Mouse (Mus musculus) midbrain, embryonic 12.5 days (tissue): ENCODE results near the gene Olfr986. TPM values are rescaled to one million over a fixed set of nuclear protein-coding genes. Genes with fewer than 3 reads are reported as not detected.
"Not testable (repeated sequence)": the region's sequence is repeated elsewhere in the genome, so short reads cannot be mapped to it uniquely, and the experiment has no call there.

ENCODE experiments used
- ATAC-seq: fragments of 200-750 bp; cut with Nextera tagmentation; 2 replicates; pipeline ENCODE4 v1.8.0; 2017; ENCODE audit warnings: low read depth, moderate TSS enrichment, moderate library complexity; ENCODE audit not compliant: low FRiP score
- H3K27ac ChIP-seq: fragments of 300-500 bp; sonication (generic); replicated peaks from 2 replicates; pipeline ENCODE4 v1.5.1; 2016; ENCODE audit warnings: mild to moderate bottlenecking
- H3K27me3 ChIP-seq: fragments of 300-500 bp; sonication (generic); 2 replicates; pipeline ENCODE4 v1.6.1; 2016; ENCODE audit warnings: mild to moderate bottlenecking
- H3K36me3 ChIP-seq: fragments of 300-500 bp; sonication (generic); 2 replicates; pipeline ENCODE4 v1.6.1; 2016
- H3K4me1 ChIP-seq: fragments of 300-500 bp; sonication (generic); 2 replicates; pipeline ENCODE4 v1.6.1; 2016
- H3K4me2 ChIP-seq: fragments of 300-500 bp; sonication (generic); replicated peaks from 2 replicates; pipeline ENCODE4 v1.6.1; 2016; ENCODE audit warnings: mild to moderate bottlenecking, moderate library complexity
- H3K4me3 ChIP-seq: fragments of 300-500 bp; sonication (generic); 2 replicates; pipeline ENCODE4 v1.5.1; 2016; ENCODE audit warnings: mild to moderate bottlenecking
- H3K9ac ChIP-seq: fragments of 300-500 bp; sonication (generic); replicated peaks from 2 replicates; pipeline ENCODE4 v1.6.1; 2016; ENCODE audit warnings: mild to moderate bottlenecking, moderate library complexity
- H3K9me3 ChIP-seq: fragments of 300-500 bp; sonication (generic); 2 replicates; pipeline ENCODE4 v1.6.1; 2016; ENCODE audit warnings: mild to moderate bottlenecking
- WGBS: fragments of 180-500 bp; shearing (Covaris S2); methylation state at CpG from one replicate; pipeline ENCODE4 v1.1.7; 2016; 5-methylcytosine and 5-hydroxymethylcytosine counted together
- polyA plus RNA-seq: library from polyadenylated mRNA; unstranded; fragments of >200 nt; fragmentation: Nextera tagmentation; extraction: Ambion mirVana; gene quantifications from 2 replicates; pipeline ENCODE4 v1.2.1, GENCODE M21; 2016

Gene Olfr986
- polyA plus RNA-seq, result not detected in 2 replicates

DNA sequence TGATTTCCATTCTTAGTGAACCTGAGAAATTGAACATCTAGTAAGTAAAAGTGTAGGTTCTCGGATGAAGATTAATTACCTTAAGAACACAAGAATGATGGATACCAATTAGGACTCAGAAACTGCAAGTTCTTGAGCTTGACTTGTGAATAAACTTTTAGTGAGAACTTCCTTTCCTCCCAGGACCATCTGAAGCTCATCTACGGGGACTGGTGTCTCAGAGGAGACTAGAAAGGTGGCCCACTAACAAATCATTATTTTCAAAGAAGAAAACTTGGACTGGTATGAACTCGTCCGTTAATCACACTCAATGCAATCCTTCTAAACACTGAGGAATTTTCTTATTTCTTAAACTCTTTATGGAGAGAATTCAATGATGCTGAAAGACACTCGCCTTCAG lies at the start of gene Olfr986:
TSS of gene Olfr986 (plus strand) at position 301 of the 400 bp plus-strand sequence.
- Histone ChIP-seq H3K4me1 (no peaks in the 10 kb centered on the region), H3K36me3 (no peaks in the 10 kb centered on the region), H3K9ac (no peak within 1 kb of the TSS), H3K27ac (no peak within 1 kb of the TSS), H3K4me2 (no peak within 1 kb of the TSS), H3K4me3 (no peak within 1 kb of the TSS), H3K9me3 (no peaks in the 10 kb centered on the region), H3K27me3 (no peaks in the 10 kb centered on the region)
- WGBS, result 91% methylated on average over 5 of the region's 5 CpGs
- no peak for ATAC-seq

DNA sequence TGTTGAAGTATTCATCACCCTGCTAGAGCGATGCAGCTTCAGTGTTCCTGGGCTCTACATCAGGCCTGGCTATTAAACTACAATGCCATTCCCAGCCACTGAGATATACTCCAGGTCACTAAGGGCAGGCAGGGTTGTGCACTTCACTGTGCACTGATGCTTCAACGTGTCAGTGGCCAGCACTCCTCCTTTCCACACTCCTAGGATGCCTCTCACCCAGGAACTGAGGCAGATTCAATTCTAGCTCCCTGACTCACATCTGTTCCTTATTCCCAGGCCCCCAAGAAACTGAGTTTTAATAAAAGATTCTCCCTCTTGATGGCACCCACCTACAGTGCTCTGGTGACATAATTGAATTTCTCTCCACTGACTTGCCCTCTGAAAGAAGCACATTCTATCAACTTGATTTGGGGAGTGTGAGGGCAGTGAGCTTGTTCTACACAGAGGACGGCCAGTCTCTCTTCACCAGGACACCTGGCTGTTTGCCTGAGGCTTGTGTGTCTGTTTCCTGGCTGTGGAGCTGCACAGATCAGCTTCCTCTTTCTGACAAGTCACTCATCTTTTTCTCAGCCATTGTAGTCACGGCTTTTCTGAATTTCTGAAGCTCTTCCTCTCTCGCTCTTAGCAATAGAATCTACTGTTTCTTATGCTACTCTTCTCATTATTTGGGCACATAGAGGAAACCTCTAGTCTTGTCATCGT lies 43.6 kb upstream of the Olfr986 start:
- 79% methylated on average over 6 of the region's 6 CpGs for WGBS
- H3K36me3 ChIP-seq, result no peaks in the 10 kb centered on the region
- H3K4me3 ChIP-seq, result no peak overlapping the region
- no peak overlapping the region for H3K9ac ChIP-seq
- ATAC-seq, result no peak
- H3K4me1 ChIP-seq, result no peaks in the 10 kb centered on the region
- no peaks in the 10 kb centered on the region for H3K9me3 ChIP-seq
- H3K27ac ChIP-seq, result no peak overlapping the region
- H3K27me3 ChIP-seq, result no peaks in the 10 kb centered on the region
- H3K4me2 ChIP-seq, result no peak overlapping the region

DNA sequence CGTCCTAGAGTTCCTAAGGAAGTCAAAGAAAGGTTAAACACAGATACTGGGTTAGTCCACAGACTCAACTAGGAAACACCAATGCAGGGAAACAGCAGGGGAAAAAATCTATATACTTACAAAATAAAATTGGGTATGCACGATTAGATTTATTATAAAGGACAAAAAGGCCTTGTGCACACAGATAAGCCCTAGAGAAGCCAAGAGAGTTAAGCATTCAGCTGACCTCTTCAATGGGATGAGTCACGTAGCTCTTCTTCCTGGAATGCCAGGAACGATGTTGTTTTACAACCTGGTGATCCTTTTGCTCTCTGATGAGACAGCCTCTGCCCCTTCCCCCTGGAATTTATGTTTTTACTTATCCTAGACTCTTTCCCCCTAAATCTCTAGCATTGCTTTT lies 41.2 kb upstream of the Olfr986 start:
- H3K4me1 ChIP-seq, result no peaks in the 10 kb centered on the region
- H3K4me3 ChIP-seq, result no peak overlapping the region
- H3K36me3 ChIP-seq, result no peaks in the 10 kb centered on the region
- no peaks in the 10 kb centered on the region for H3K9me3 ChIP-seq
- no peak overlapping the region for H3K4me2 ChIP-seq
- H3K27ac ChIP-seq, result no peak overlapping the region
- 74% methylated on average over 4 of the region's 4 CpGs for WGBS
- no peak for ATAC-seq
- H3K27me3 ChIP-seq, result no peaks in the 10 kb centered on the region
- H3K9ac ChIP-seq, result no peak overlapping the region

DNA sequence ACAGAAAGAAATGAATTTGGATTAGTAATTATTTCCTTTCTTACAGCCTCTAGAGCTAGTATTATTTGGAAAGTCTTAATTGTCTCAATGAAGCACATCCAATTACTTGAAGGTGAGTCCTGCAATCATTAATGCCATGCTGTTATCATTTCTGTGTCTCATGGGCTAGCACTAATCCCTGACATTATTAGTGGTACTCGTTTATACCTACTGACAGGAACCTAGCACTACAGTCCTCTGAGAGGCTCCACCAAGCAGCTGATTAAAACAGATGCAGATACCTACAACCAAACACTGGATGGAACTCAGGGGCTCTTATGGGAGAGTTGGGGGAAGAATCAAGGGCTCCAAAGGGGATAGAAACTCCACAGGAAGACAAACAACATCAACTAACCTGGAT lies 39.2 kb upstream of the Olfr986 start:
- WGBS, result 46% methylated on average over 1 of the region's 1 CpGs
- no peak for ATAC-seq
- Histone ChIP-seq H3K36me3 (no peaks in the 10 kb centered on the region), H3K4me1 (no peaks in the 10 kb centered on the region), H3K9me3 (no peaks in the 10 kb centered on the region), H3K4me3 (no peak overlapping the region), H3K27me3 (no peaks in the 10 kb centered on the region), H3K9ac (no peak overlapping the region), H3K27ac (no peak overlapping the region), H3K4me2 (no peak overlapping the region)

DNA sequence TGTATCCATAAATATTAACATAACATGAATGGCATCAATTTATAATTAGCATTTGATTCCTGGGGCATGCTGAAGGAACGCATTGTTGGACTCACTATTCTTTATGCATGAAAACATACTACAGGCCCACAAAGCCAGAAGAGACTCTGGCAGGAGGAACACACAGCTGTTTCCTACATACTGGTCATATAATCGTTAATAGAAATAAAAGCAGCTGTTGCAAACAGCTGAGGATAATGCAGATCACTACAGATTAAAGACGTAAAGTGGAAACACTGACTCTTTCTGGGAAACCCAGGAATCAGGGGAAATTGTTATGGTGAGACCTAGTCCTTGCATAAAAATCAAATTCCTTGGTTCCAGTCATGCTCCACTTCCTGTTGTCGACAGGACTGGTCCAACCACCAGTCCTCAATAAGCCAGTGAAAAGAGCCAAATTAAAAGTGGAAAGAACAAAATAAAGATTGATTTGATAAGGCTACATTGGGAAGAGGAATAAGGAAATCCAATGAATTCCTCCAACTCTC lies 25.5 kb upstream of the Olfr986 start:
- no peak for ATAC-seq
- 77% methylated on average over 4 of the region's 4 CpGs for WGBS
- no peaks in the 10 kb centered on the region for H3K4me1 ChIP-seq
- no peaks in the 10 kb centered on the region for H3K27me3 ChIP-seq
- H3K9me3 ChIP-seq, result no peaks in the 10 kb centered on the region
- no peak overlapping the region for H3K4me3 ChIP-seq
- no peak overlapping the region for H3K27ac ChIP-seq
- H3K36me3 ChIP-seq, result no peaks in the 10 kb centered on the region
- H3K4me2 ChIP-seq, result no peak overlapping the region
- H3K9ac ChIP-seq, result no peak overlapping the region

DNA sequence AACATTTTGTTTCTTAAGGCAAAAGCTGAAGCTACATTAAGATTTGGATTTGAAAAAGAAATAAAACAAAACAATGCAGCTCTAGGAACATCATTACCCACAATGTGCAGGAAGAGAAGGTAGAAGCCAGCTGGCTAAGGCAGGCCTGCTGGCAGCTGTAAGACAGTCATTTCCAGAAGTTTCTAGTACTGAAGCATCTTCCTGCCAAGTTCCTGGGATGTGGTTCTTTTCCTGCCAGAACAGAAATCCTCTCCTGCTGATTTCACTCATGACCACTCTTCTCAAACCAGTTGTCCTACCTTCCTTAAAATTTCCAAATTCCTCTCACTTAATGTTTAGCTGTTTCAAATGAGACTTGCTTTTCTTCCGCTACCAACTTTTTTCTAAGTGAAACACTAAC lies 14.3 kb upstream of the Olfr986 start:
- no peak overlapping the region for H3K4me3 ChIP-seq
- no peaks in the 10 kb centered on the region for H3K4me1 ChIP-seq
- H3K27ac ChIP-seq, result no peak overlapping the region
- ATAC-seq, result no peak
- WGBS, result 89% methylated on average over 1 of the region's 1 CpGs
- no peak overlapping the region for H3K9ac ChIP-seq
- no peaks in the 10 kb centered on the region for H3K36me3 ChIP-seq
- H3K9me3 ChIP-seq, result no peaks in the 10 kb centered on the region
- H3K27me3 ChIP-seq, result no peaks in the 10 kb centered on the region
- no peak overlapping the region for H3K4me2 ChIP-seq

DNA sequence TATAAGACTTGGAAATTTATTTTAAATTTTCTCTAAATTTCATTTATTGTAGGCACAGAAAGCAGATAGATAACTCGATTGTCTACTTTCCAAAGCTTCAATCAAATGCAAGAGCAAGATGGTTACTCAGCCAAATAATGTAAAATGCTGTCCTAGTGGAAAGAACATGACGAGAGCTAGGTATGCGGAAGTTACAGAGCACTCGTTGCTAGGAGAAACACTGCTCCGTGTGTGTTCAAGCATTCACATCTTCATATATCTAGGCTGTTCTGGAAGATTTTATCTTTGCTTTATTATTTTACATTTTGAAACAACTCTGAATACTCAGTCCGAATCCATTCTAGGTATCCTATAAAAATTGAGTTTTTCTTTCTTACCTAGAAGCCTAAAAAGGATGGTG lies 3.7 kb upstream of the Olfr986 start:
- Histone ChIP-seq H3K27me3 (no peaks in the 10 kb centered on the region), H3K9me3 (no peaks in the 10 kb centered on the region), H3K4me1 (no peaks in the 10 kb centered on the region), H3K9ac (no peak overlapping the region), H3K4me3 (no peak overlapping the region), H3K4me2 (no peak overlapping the region), H3K27ac (no peak overlapping the region), H3K36me3 (no peaks in the 10 kb centered on the region)
- 84% methylated on average over 6 of the region's 6 CpGs for WGBS
- ATAC-seq, result no peak

DNA sequence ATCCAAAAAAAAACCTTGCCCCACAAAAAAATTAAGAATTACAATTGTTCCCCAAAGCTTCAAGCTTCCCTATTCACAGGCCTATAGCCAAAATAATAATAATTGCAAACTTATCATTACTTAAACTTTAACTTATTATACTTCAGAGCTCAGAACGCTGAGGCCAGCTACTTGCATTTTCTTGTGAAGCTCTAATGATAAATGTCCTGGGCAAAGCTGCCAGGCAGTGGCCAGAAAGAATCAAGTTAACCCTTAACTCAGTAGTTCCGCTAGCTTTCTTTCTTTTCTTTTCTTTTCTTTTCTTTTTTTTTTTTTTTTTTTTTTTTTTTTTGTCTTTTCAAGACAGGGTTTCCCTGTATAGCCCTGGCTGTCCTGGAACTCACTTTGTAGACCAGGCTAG lies 4.4 kb downstream of the Olfr986 start:
- H3K9ac ChIP-seq, result not testable (repeated sequence)

DNA sequence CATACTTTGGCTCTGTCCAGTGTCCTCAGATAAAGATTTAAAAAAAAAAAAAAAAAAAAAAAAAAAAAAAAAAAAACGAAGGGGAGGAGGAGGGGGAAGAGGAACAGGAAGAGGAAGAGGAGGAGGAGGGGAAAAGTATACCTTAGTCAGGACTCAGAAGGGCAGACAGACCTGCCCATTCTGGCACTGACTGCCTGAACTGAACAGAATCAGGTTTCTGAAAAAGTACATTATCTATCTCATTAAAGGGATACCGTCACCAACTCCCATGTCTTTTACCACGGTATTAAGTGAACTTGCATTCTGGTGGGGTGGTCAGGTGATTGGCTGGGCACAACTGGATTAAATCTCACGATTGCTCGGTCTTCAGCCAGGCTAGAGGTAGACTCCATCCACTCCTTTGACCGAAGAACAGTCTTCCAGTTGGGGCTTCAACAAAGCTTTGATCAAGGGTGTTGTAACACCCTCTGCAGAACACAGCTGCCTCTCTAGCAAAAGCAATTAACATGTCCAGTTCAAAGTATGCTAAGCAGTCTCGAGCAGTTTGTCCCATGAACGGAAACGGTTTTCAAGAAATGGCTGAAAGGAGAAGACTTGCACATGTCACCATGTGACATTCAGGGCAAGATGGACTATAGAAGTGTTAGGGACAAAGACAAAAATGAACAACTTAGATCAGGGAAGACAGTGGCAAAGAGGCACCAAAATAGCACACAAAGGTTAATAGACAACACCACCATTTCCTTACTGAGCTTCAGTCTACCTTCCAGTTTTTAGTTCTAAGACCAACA lies 10.6 kb downstream of the Olfr986 start:
- Histone ChIP-seq H3K36me3 (no peaks in the 10 kb centered on the region), H3K27ac (no peak overlapping the region), H3K27me3 (no peaks in the 10 kb centered on the region), H3K4me3 (peak overlapping the region; percentile 88), H3K4me2 (peak overlapping the region; percentile 84), H3K9me3 (no peaks in the 10 kb centered on the region), H3K9ac (0 out of 2 replicates have a peak overlapping the region, but pooled peaks have one; percentile 85), H3K4me1 (peaks cover 11% of the 10 kb centered on the region)
- no peak for ATAC-seq
- WGBS, result 87% methylated on average over 9 of the region's 9 CpGs

More for the DNA sequence above, 4.4 kb downstream of the Olfr986 start:
- not testable (repeated sequence) for H3K4me3 ChIP-seq, H3K4me1 ChIP-seq, H3K27ac ChIP-seq, H3K27me3 ChIP-seq, H3K36me3 ChIP-seq, H3K9me3 ChIP-seq, H3K4me2 ChIP-seq, ATAC-seq
- 90% methylated on average over 2 of the region's 2 CpGs for WGBS

DNA sequence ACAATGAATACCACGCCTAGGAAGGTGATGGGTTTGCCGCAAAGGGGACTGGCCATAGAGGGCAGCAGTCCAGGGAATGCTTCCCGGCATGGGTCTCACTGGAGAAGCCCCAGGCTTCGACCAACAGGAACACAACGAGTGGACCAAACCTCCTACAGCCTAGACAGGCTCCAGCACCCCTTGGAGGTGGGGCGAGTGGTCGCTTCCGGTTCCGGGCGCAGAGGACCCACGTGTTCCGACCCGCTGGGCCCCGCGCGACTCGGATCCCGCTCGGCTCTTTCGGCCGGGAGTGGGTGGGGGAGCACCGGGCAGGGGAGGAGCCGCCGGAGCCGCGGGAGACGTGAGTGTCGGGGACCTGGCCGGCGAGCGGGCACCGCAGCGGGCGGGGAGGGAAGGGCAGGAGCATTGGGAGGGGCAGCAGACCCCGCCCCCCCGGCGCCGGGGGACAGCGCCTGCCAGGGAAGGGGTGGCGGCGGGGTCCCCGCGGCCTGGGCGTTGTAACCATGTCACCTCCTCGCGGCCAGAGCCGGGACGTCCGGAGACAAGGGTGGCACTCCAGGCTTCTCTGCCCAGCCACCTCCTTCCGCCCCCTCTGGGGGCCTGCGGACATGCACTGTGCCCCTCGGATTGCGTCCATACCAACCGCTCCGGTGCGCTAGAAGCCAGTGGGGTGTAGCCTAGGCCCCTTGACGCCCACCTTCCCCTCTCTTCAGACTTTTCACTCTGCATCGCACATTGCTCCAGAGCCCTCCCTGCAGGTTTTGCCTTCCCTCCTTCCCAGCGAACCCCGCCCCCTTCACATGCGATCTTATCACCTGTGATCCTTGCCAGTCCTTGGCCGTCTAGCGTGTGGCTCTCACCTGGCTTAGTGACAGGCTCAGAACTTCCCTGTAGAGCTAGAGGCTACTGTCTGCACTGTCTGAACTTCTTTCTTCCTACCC lies 11.6 kb downstream of the Olfr986 start, which contains the start of gene Zfp202:
TSS of gene Zfp202 (plus strand) at position 219 of the 941 bp plus-strand sequence.
- Histone ChIP-seq H3K4me1 (peaks cover 11% of the 10 kb centered on the region), H3K4me2 (peak within 1 kb of the TSS; percentile 84), H3K4me3 (peak within 1 kb of the TSS; percentile 88), H3K27me3 (no peaks in the 10 kb centered on the region), H3K9me3 (no peaks in the 10 kb centered on the region), H3K27ac (peak within 1 kb of the TSS; percentile 70), H3K36me3 (no peaks in the 10 kb centered on the region), H3K9ac (peak within 1 kb of the TSS; percentile 85)
- peak; percentile 98 for ATAC-seq
- WGBS, result 0% methylated on average over 51 of the region's 63 CpGs

DNA sequence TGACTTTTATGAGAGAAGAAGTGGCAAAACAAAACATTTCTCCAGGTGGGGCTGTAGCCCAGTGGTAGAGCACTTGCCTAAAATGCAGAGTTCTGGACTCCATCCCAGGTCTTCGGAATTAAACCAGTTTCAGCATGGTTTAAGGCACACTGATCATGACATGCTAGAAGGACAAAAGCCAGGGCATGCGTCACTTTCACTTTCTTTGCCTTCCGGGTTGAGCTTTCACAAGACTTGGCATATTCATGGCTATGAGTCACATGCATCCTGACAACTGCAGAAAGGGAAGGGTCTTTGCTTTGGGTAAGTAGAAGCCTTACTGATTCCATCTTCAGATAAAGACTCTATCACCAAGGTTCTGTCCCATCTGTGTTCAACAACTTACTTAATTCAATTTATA lies 15.3 kb downstream of the Olfr986 start:
- ATAC-seq, result no peak
- WGBS, result 95% methylated on average over 3 of the region's 3 CpGs
- Histone ChIP-seq H3K4me1 (peaks cover 11% of the 10 kb centered on the region), H3K9ac (no peak overlapping the region), H3K27me3 (no peaks in the 10 kb centered on the region), H3K4me2 (no peak overlapping the region), H3K4me3 (no peak overlapping the region), H3K36me3 (no peaks in the 10 kb centered on the region), H3K27ac (no peak overlapping the region), H3K9me3 (no peaks in the 10 kb centered on the region)
